In genomic region chr8:114072330-114072729, GRCm38 (mm10) we compare ENCODE assay signal across 16 mouse cellular contexts.
"Had no signal": no experiment of that assay in that cellular context is flagged by ENCODE, and none has a peak within 500 bp of the region (broad histone marks: within the 10 kb centered on the region; RNA-seq: fewer than 3 reads in every experiment).

No protein-coding gene starts in this region.

- H3K9me3 ChIP-seq: limb, embryonic 15.5 days; midbrain, embryonic 10.5 days; neural tube, embryonic 12.5 days had no signal

- H3K27me3 ChIP-seq: limb, embryonic 15.5 days; liver, embryonic 12.5 days; neural tube, embryonic 12.5 days had no signal

- H3K9ac ChIP-seq: limb, embryonic 15.5 days; liver, embryonic 12.5 days; lung, embryonic 14.5 days; neural tube, embryonic 12.5 days had no signal

- ATAC-seq: liver, embryonic 12.5 days had no signal

- H3K36me3 ChIP-seq: limb, embryonic 15.5 days; liver, embryonic 12.5 days; midbrain, embryonic 10.5 days; neural tube, embryonic 12.5 days had no signal

- H3K4me2 ChIP-seq: limb, embryonic 15.5 days; liver, embryonic 12.5 days; lung, embryonic 14.5 days; neural tube, embryonic 12.5 days had no signal

- DNase-seq: kidney, postnatal 10 days; kidney, postnatal 4 days; left cerebral cortex, postnatal 4 days; lung, embryonic 14.5 days; lung, postnatal 10 days; lung, postnatal 4 days; midbrain, embryonic 14.5 days; right cerebral cortex, postnatal 4 days; spleen, adult 18-20 months; thymus, adult 18-20 months; thymus, postnatal 14 days had no signal

- H3K27ac ChIP-seq: limb, embryonic 15.5 days; liver, embryonic 12.5 days; midbrain, embryonic 10.5 days; neural tube, embryonic 12.5 days had no signal

- H3K4me1 ChIP-seq: limb, embryonic 15.5 days; liver, embryonic 12.5 days; midbrain, embryonic 10.5 days; neural tube, embryonic 12.5 days had no signal

- H3K4me3 ChIP-seq: limb, embryonic 15.5 days; liver, embryonic 12.5 days; midbrain, embryonic 10.5 days; myocyte; neural tube, embryonic 12.5 days had no signal
